Mouse (Mus musculus): ENCODE measurements around the gene Rp9. TPM values are rescaled to one million over a fixed set of nuclear protein-coding genes. Genes with fewer than 3 reads are reported as not detected.

The Rp9 gene
- total RNA-seq, 2 experiments from 2014 or later, result 44.7 to 46.9 TPM

DNA sequence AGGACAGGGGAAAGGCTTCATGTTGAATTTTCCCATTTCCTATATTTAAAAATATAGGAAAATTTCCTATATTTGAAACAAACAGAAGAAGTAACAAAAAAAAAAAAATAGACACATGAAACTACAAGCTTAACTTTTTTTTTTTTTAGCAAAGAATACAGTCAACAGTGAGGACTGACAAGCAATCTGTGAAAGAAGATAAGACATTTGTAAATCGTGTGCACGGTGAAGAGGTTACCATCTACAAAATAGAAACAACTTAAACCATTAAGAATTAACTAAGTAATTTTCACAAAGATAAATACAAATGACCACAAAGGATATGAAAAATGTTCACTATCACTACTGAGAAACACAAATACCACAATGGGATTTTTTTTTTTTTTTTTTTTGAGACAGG, 103.3 kb downstream of the Rp9 start:
- no peak for DNase-seq

Other genes with a start within 250 kb of the Rp9 start
- 10 to 100 TPM; 28.1 to 28.4 TPM for gene Zfp809, start 244.0 kb downstream of the Rp9 start, total RNA-seq (2021)
- 1 to 10 TPM; 2.0 to 2.5 TPM for gene Zfp599, start 209.8 kb downstream of the Rp9 start, total RNA-seq (2021)
- 10 to 100 TPM; 15.5 to 16.0 TPM for gene Zfp810, start 162.1 kb downstream of the Rp9 start, total RNA-seq (2021)
- 10 to 100 TPM; 69.6 to 77.4 TPM for gene Anln, start 80.6 kb downstream of the Rp9 start, total RNA-seq (2021)
- under 1 TPM; 0.70 to 0.76 TPM for gene 9530077C05Rik, start 58.2 kb downstream of the Rp9 start, total RNA-seq (2021)
- gene Gm17545, start 15.5 kb downstream of the Rp9 start, total RNA-seq (2021), result not detected
- 10 to 100 TPM; 14.0 to 15.9 TPM for gene Bbs9, start 6.0 kb upstream of the Rp9 start, total RNA-seq (2021)

Measured in heart, postnatal 4 days (tissue).